Mouse (Mus musculus) stomach, embryonic 16.5 days (tissue): ENCODE measurements around the gene Tle3. TPM values are rescaled to one million over a fixed set of nuclear protein-coding genes. Genes with fewer than 3 reads are reported as not detected.
A peak's percentile ranks its signal among the peaks of the same experiment; 100 is the strongest.

Experiments used
- ATAC-seq: fragments of 200-750 bp; cut with Nextera tagmentation; 2 replicates; pipeline ENCODE4 v1.8.0; 2017; ENCODE audit warnings: moderate number of reproducible peaks, moderate TSS enrichment; ENCODE audit not compliant: insufficient read depth, low FRiP score
- H3K27ac ChIP-seq: fragments of 300-500 bp; sonication (generic); 2 replicates; pipeline ENCODE4 v1.5.1; 2014; ENCODE audit warnings: low read length
- H3K27me3 ChIP-seq: fragments of 300-500 bp; sonication (generic); 2 replicates; pipeline ENCODE4 v1.6.1; 2014; ENCODE audit warnings: low read length, control low read depth, mixed read lengths; ENCODE audit not compliant: control insufficient read depth, insufficient read depth
- H3K36me3 ChIP-seq: fragments of 300-500 bp; sonication (generic); 2 replicates; pipeline ENCODE4 v1.6.1; 2014; ENCODE audit warnings: low read length; ENCODE audit not compliant: control insufficient read depth, insufficient read depth
- H3K4me1 ChIP-seq: fragments of 300-500 bp; sonication (generic); 2 replicates; pipeline ENCODE4 v1.6.1; 2014; ENCODE audit warnings: low read length, control low read depth, mixed read lengths; ENCODE audit not compliant: control insufficient read depth, insufficient read depth
- H3K4me2 ChIP-seq: fragments of 300-500 bp; sonication (generic); 2 replicates; pipeline ENCODE4 v1.6.1; 2014; ENCODE audit warnings: low read depth, low read length, mixed read lengths
- H3K4me3 ChIP-seq: fragments of 300-500 bp; sonication (generic); replicated peaks from 2 replicates; pipeline ENCODE4 v1.5.1; 2014; ENCODE audit warnings: mild to moderate bottlenecking, low read length
- H3K9ac ChIP-seq: fragments of 300-500 bp; sonication (generic); 2 replicates; pipeline ENCODE4 v1.6.1; 2014; ENCODE audit warnings: low read length
- H3K9me3 ChIP-seq: fragments of 300-500 bp; sonication (generic); replicated peaks from 2 replicates; pipeline ENCODE4 v1.6.1; 2016; ENCODE audit warnings: low read length, control low read depth; ENCODE audit not compliant: control insufficient read depth
- WGBS: fragments of 180-500 bp; shearing (Covaris S2); extraction: QIAGEN DNeasy Blood & Tissue Kit; methylation state at CpG from one replicate; pipeline ENCODE4 v1.1.7; 2014; 5-methylcytosine and 5-hydroxymethylcytosine counted together
- polyA plus RNA-seq: library from polyadenylated mRNA; unstranded; fragments of >200 nt; fragmentation: Nextera tagmentation; extraction: Ambion mirVana; gene quantifications from 2 replicates; pipeline ENCODE4 v1.2.1, GENCODE M21; 2015

Tle3 gene
- polyA plus RNA-seq, 1 experiment from 2014 or later = 20.2 TPM

DNA sequence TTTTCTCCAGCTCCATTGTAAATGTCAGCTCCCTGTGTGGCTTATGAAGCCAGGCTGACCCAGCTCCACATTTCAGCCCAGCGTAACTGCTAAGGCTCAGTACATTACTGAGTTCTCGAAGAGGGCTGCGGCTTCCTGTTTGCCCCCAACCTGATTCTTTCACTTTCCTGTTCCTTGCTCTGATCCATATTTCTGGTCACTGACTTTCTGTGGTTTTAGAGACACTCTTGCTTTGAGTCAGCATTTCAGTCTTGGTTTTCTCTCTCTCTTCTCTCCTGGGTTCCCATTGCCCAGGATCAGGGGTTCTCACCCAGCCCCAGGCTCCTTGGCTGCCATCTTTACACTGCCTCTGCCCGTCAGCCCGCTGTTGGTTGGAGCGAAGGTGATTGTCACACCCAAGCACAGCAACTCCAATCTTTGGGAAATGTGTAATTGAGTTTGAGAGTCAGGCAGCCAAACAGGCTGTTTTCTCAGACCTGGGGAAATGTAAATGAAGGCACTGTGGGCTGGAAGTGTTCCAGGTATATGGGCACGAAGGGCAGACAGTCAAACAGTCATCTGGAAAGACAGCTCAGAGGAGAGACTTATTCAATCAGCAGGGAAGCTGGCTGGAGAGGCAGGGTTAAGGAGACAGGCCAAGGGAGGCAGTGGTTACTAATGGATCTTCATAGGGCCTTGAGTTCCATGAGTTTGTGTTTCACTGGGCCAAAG is 39.8 kb upstream of the Tle3 start:
- 82% methylated on average over 7 of the region's 7 CpGs for WGBS
- ATAC-seq = no peak
- H3K27ac ChIP-seq = no peak overlapping the region
- no peak overlapping the region for H3K4me3 ChIP-seq
- H3K9me3 ChIP-seq = no peaks in the 10 kb centered on the region
- peaks cover 9% of the 10 kb centered on the region for H3K4me1 ChIP-seq
- H3K27me3 ChIP-seq = no peaks in the 10 kb centered on the region
- H3K9ac ChIP-seq = no peak overlapping the region
- no peak overlapping the region for H3K4me2 ChIP-seq
- H3K36me3 ChIP-seq = no peaks in the 10 kb centered on the region

DNA sequence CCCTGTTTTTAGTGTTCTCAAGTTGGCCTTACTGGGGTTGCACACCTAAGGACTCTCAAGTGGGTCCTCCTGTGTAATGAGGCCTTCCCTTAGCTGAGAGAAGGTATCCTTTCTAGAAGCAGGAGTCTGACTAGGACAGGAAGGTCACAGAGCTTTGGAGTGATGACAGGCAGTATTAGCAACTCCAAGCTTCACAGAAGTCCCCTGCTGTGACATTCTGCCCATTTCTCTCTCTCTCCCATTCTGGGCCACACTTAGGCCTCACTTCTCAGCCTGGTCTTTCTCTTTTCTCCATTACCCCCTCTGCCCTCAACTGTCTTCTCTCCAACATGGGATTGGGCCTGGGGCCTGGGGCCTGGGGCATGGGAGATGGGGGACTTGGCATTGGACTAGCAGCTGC is 36.0 kb upstream of the Tle3 start:
- Histone ChIP-seq H3K27ac (no peak overlapping the region), H3K4me2 (no peak overlapping the region), H3K4me1 (peaks cover 27% of the 10 kb centered on the region), H3K9ac (no peak overlapping the region), H3K27me3 (no peaks in the 10 kb centered on the region), H3K9me3 (no peaks in the 10 kb centered on the region), H3K4me3 (no peak overlapping the region), H3K36me3 (no peaks in the 10 kb centered on the region)
- ATAC-seq = no peak

DNA sequence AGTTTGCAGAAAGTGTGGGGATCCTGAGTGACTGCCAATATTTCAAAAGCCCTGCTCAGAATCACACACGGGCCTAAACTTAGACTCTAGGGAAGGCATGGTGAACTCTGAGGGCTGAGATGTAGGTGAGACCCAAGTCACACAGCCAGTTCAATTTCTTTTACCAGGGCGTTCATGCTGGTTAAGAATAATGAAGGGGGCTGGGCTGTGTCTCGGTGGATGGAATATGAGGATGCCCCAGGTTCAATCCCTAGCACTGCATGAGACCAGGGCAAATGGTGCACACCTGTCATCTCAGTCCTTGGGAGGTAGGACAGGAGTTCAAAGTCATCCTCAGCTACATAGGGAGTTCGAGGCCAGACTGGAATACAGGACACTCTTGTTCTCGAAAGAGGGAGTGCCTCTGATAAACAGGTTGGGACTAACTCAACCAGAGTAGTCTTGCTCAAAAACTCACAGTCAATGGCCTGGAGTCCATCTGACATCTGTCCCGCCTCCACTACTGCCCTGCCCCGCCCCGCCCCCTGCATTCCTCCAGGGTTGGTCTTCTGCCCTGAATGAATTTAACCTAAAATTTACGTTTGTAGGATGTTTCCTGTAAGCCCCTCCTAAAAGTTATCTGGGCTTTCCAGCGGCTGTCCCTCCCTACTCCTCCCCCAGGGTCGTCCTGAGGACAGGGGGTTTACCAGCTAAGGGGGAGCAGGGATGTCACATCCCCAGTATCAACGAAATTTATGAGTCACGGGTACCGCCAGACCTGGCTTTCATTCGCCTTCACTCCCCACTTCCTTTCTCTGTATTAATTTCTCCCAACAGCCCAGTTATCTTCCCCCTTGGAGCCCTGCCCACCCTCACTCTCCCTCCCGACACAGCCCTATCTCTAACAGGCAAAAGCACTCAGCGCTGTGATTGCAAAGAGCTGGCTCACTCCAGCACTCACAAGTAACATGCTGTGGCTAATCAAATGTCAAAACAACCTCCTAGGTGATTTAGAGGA is 35.3 kb upstream of the Tle3 start:
- peak; percentile 71; the same call in 1 of the 2 replicates for ATAC-seq
- H3K4me1 ChIP-seq = peaks cover 27% of the 10 kb centered on the region
- 26% methylated on average over 17 of the region's 17 CpGs for WGBS
- H3K4me2 ChIP-seq = peak overlapping the region; percentile 37
- no peaks in the 10 kb centered on the region for H3K36me3 ChIP-seq
- 0 out of 2 replicates have a peak overlapping the region, but pooled peaks have one; percentile 24 for H3K9ac ChIP-seq
- no peaks in the 10 kb centered on the region for H3K9me3 ChIP-seq
- H3K27ac ChIP-seq = no peak overlapping the region
- no peak overlapping the region for H3K4me3 ChIP-seq
- H3K27me3 ChIP-seq = no peaks in the 10 kb centered on the region

DNA sequence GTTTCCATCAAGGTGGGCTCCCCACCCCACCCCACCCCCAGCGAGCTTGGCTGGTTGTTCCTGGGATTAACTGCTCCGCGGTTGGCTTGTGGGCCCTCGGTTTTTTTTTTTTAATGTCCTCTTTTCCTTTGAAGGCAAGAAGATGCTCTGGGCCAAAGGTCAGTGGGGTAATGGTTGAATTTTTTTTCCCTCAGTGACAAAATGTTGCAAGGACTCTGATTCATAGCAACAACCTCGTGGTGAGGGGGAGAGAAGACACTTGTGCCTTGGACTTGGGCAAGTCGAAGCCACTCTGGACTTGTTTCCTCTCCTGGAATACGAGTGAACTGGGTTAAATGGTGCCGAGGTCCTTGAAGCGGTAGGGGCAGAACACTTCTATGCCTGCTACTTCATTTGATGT is 34.5 kb upstream of the Tle3 start:
- Histone ChIP-seq H3K4me1 (peaks cover 27% of the 10 kb centered on the region), H3K27ac (no peak overlapping the region), H3K4me2 (no peak overlapping the region), H3K36me3 (no peaks in the 10 kb centered on the region), H3K4me3 (no peak overlapping the region), H3K9me3 (no peaks in the 10 kb centered on the region), H3K9ac (0 out of 2 replicates have a peak overlapping the region, but pooled peaks have one; percentile 24), H3K27me3 (no peaks in the 10 kb centered on the region)
- WGBS = 29% methylated on average over 9 of the region's 9 CpGs
- no peak for ATAC-seq

DNA sequence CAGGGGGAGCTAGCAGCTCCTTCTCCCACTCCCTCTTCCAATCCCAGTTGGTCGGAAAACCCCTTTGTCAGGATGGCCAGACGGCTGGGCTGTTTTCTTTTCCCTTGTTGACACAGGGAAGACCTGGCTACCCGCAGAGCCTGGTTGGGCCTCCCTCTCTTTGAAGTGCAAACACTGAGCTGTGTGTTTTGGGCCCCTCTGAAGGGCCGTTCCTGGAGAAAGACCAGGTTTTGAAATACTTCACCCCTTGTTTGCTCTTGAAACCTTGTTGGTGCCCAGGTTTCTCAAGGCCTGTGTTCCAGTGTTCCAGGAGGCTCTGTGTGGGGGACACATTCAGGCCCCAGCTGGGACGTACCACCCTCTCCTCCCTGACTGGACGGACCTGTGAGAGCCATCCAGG is 32.9 kb upstream of the Tle3 start:
- peaks cover 27% of the 10 kb centered on the region for H3K4me1 ChIP-seq
- ATAC-seq = peak; percentile 51
- no peaks in the 10 kb centered on the region for H3K36me3 ChIP-seq
- H3K4me3 ChIP-seq = no peak overlapping the region
- H3K9ac ChIP-seq = peak overlapping the region; percentile 41; the same call in 1 of the 2 replicates
- H3K4me2 ChIP-seq = no peak overlapping the region
- no peaks in the 10 kb centered on the region for H3K9me3 ChIP-seq
- no peak overlapping the region for H3K27ac ChIP-seq
- WGBS = 49% methylated on average over 6 of the region's 6 CpGs
- no peaks in the 10 kb centered on the region for H3K27me3 ChIP-seq

DNA sequence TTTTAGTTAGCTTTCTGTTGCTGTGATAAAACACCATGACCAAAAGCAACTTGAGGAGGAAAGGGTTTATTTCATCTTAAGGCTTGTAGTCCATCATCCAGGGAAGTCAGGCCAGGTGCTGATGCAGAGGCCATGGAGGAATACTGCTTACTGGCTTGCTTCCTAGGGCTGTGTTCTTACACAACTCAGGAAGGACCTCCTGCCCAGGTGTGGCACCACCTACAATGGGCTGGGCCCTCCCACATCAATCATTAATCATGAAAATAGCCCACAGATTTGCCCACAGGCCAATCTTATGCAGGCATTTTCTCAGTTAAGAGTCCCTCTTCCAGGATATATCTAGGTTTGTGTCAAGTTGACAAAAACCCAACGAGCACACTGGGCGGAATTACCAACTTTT is 31.8 kb upstream of the Tle3 start:
- no peaks in the 10 kb centered on the region for H3K36me3 ChIP-seq
- no peaks in the 10 kb centered on the region for H3K9me3 ChIP-seq
- ATAC-seq = no peak
- no peak overlapping the region for H3K27ac ChIP-seq
- WGBS = 72% methylated on average over 2 of the region's 2 CpGs
- H3K4me1 ChIP-seq = peaks cover 27% of the 10 kb centered on the region
- H3K9ac ChIP-seq = no peak overlapping the region
- H3K4me2 ChIP-seq = no peak overlapping the region
- no peak overlapping the region for H3K4me3 ChIP-seq
- no peaks in the 10 kb centered on the region for H3K27me3 ChIP-seq

DNA sequence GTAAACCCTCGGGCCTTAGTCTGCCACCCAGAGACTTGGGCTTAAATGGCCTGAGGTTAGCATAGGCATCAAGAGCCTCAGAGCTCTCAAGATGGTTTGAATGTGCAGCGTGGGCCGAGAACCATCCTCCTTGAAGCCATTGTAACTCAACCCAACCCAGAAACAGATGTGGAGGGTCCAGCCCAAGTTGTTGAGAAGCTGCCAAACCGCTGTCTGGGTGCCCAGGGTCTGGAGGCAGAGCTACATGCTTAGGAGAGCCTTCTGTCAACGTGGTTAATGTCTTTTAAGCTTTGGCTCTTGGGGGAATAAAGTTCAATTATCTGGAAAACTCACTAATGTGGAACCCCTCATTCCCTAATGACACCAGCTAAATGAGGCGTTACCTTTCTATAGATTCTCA is 29.9 kb upstream of the Tle3 start:
- H3K27ac ChIP-seq = no peak overlapping the region
- no peak overlapping the region for H3K4me3 ChIP-seq
- peaks cover 19% of the 10 kb centered on the region for H3K4me1 ChIP-seq
- H3K27me3 ChIP-seq = no peaks in the 10 kb centered on the region
- WGBS = 72% methylated on average over 6 of the region's 6 CpGs
- H3K9ac ChIP-seq = no peak overlapping the region
- H3K36me3 ChIP-seq = no peaks in the 10 kb centered on the region
- H3K9me3 ChIP-seq = no peaks in the 10 kb centered on the region
- ATAC-seq = no peak
- no peak overlapping the region for H3K4me2 ChIP-seq

DNA sequence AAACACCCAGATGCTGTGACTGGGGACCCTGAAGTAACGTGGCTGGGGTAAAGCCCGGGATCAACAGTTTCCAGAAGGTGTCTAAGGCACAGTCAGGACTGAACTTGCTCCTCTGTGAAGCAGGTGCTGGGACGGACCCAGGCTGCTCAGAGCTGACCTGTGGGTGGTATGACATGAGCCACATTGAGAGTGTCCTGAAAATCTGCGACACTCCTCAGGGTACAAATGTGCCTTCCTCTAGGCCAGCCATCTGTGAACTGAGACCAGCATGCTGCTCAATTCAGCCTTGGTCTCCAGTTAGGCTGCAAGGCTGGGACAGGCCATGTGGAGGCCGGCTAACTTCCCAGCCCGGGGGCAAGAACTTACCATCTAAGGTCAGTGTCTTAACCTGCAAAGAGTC is 27.5 kb upstream of the Tle3 start:
- no peak overlapping the region for H3K9ac ChIP-seq
- H3K9me3 ChIP-seq = no peaks in the 10 kb centered on the region
- ATAC-seq = no peak
- H3K27ac ChIP-seq = no peak overlapping the region
- 68% methylated on average over 6 of the region's 6 CpGs for WGBS
- H3K36me3 ChIP-seq = no peaks in the 10 kb centered on the region
- peaks cover 4% of the 10 kb centered on the region for H3K4me1 ChIP-seq
- no peak overlapping the region for H3K4me2 ChIP-seq
- no peaks in the 10 kb centered on the region for H3K27me3 ChIP-seq
- H3K4me3 ChIP-seq = no peak overlapping the region

DNA sequence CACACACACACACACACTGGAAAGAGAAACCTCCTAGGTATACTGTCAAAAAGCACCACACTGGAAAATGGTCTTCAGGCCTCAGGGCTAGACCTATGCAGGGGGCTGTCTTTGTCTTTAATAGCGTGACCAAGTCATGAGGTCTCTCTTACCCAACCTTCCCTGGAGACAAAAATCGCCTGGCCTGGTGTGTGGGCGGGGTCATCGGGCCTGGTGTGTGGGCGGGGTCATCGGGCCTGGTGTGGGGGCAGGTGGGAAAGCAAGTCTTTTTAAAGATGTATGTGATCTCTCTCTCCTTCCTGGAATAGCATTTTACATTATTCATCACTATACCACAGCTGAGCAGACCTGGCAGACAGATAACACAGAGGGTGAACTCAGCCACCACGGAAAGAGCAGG is 25.2 kb upstream of the Tle3 start:
- Histone ChIP-seq H3K9me3 (no peaks in the 10 kb centered on the region), H3K27ac (no peak overlapping the region), H3K4me2 (no peak overlapping the region), H3K9ac (no peak overlapping the region), H3K27me3 (no peaks in the 10 kb centered on the region), H3K4me3 (no peak overlapping the region), H3K36me3 (no peaks in the 10 kb centered on the region), H3K4me1 (no peaks in the 10 kb centered on the region; the same call in 1 of the 2 replicates)
- WGBS = 29% methylated on average over 7 of the region's 7 CpGs
- no peak for ATAC-seq
